Mouse (Mus musculus) neutrophil, adult 5-6 weeks (primary cell): ENCODE measurements around the gene Fbln5. TPM values are rescaled to one million over a fixed set of nuclear protein-coding genes. Genes with fewer than 3 reads are reported as not detected.

Experiments used
- ATAC-seq: fragments of 151-379, 151-347 bp; 2 replicates; pipeline ENCODE4 v1.8.0; 2017; ENCODE audit warnings: mild to moderate bottlenecking, moderate TSS enrichment; ENCODE audit not compliant: insufficient number of reproducible peaks, poor library complexity, low FRiP score, severe bottlenecking; ENCODE audit errors: extremely low read depth
- total RNA-seq: library from RNA; stranded (forward); fragments of 200-1000 nt; gene quantifications from 2 replicates; pipeline ENCODE4 v1.2.3, GENCODE M21; 2017

Fbln5 gene
- total RNA-seq, result not detected in 2 replicates

DNA sequence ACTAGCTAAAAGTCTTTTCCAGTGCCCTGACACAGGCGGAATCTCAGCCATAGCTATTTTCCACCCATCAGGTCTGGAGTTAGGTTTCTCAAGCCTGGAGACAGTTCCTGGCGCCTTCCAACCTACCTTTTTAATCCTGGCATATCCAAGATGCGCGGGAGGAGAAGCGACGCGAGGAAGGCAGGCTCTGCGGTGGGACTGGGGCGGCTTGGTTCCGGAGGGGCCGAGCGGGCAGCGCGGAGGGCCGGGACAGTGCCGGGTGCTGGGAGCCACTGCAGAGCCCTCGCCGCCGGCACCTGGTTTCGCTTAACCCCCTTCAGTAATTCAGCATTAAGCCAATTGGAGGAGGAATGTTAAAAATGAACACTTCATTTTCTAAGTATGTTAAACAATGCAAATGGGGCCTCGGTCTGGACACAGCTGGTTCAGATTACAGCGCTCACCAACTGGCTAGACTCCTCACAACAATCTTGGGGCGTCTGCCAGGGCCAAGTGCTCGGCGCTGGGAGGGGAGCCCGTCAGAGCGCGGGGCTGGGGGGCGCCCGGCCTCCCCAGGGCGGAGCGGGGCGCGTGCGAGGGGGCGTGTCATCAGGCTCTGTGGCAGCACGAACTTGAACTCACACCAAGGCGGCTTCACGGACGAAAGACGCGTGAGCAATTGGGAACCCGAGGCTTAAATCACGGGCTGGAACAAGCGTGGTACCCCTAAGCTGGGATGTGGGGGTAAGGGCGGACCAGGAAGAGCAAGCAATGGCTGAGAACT lies at the start of gene Fbln5:
TSS of gene Fbln5 (minus strand) at position 448 of the 763 bp plus-strand sequence.
- ATAC-seq, result no peak

DNA sequence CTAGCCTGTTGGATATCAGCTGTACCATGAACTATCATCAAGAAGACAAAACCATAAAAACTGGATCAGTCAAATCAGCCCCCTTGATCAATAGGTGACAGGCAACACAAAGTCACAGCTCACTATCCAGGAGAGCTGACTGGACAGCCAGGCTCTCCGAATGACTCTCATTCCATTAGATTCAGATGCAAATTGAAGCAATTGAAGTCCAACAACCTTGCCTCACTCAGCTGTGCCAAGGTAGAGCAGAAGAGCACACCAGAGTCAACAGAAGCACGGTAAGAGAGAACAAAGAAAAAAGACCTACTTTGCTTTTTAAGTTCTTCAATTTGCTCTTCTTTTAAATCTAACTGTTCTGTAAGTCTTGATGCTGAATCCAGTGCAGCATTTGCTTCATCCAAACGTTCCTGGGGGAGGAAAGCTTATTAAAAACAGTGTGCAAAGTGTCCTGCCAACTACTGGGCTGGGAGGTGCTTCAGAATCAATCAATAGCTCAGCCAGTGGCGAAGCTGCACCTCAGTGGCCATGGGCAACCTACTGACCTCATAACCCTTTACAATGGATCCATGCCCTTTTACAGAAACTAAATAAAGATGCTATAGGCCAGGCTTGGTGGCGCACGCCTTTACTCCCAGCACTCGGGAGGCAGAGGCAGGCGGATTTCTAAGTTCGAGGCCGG lies 43.6 kb upstream of the Fbln5 start:
- ATAC-seq, result no peak

DNA sequence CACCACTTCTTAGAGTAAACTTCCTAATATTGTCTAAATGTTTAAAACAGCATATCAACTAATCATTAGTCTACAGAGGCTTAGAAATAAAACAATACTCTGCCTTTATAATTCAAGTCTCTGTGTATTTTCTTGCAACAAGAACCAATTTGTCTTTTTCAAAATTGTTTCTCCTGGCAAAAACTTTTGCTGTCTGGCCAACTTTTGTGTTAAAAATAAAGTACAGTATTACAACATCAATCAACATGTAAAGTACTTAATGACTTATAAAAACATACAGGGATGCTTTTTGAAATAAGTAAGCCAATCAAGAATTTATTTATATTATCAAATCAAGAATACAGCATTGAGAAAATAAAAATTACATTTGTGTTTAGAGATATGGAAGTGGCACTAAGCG lies 41.4 kb upstream of the Fbln5 start:
- ATAC-seq, result no peak

DNA sequence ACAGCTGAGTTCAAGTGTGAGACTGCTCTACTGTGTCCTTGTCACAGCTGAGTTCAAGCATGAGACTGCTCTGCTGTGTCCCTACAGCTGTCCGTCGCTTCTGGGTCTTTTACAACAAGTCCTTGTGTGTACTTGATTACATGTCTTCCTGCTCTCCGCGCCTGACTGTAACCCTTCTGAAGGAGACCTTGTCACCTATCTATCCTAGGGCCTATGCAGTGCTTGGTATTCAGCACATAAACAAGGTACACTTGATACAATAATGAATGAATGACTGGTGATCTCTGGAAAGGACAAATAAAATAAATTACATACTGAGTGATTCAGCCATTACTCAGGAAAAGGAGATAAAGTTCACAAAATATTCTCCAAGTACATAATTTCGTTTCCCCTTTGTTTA lies 39.2 kb upstream of the Fbln5 start:
- ATAC-seq, result no peak

DNA sequence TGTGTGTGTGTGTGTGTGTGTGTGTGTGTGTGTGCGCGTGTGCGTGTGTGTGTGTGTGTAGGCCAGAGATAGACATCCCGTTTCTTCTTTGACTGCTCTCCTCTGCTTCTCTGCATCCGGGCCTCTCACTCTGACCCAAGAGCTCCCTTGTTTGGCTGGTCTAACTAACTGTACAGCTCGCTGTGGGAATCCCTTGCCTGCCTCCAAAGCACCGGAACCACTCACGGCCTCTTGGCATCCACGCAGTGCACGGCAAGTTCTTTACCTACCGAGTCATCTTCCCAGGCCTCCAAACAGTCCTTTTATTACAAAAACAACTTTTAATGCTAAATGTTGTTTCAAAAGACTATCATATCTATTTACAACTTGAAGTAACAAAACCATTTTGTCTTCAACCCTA lies 35.5 kb upstream of the Fbln5 start:
- no peak for ATAC-seq

DNA sequence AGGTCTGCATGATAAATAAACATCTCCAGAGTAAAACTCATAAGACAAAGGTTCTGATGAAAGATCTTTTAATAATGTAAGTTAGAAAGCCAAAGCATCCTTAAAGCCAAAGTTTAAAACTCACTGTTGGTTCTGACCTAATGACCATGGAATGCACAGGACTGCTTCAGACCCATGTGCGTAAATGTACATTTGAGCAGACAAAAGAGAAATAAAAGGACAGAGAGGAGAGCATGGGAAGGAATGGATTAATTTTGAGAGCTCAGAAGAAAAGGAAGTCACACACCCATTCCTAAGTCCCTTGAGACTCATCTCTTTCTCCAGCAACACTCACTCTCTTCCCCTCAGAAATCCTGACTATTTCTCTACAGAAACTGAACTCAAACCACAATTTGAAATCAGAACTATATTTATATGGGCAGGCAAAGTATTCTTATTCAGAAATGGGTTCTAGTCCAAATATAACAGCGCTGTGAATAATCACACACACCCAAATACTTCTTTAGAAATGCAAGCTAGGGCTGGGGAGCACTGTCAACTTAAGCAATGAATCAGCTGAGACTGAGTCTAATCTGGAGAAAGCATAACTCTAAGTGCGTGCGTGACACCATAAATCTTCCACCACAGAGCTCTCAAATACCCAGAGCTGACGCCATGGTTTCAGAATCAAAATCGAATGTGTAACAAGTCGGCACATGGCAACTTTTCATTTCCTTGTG lies 33.1 kb upstream of the Fbln5 start:
- no peak for ATAC-seq

DNA sequence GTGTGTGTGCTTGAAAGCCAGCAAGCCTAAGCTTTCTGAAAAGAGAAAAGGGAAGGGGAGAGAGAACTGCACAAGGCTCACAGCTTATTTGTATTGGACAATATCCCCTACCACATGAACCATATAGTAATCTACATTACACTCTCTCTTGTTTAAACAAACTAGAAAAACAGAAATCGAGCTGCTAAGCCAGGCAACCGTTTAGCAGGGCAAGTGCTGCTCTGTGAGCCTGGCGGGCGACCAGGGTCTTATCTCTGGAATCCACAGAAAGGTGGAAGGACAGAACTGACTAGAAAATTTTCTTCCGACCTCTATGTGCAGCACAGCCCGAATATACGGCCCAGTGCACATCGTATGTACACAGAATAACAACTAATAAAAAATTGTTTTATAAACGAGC lies 32.5 kb upstream of the Fbln5 start:
- no peak for ATAC-seq

DNA sequence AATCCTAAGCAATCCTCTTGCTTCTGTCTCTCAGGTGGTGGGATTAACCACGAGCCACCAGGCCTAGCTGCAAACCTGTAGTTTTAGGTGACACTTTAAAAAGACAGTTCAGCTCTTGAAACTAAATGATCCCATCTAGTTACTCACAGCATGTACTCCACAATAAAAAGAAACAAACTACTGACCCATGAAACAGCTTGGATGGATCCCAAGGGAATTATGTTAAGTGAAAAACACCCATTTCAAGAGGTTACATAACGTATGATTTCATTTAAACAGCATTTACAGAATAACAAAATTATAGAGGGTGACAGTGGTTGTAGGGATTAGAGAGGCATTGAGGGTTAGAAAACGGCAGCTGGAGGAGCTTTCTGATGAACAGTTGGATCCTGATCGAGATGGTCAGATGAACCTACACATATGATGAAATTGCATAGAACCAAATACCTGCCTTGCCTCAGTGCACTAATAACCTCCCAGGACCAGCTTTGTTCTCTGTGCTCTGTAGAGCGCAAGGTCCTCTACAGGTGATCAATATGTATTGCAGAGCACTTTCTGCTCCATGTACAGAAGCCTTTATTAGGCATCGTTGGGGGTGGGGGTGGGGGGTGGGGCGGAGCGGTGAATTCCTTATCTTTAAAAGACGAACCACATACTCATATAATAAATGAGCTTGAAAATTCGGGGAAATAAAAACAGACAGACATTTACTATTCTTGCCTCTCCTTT lies 17.9 kb upstream of the Fbln5 start:
- no peak for ATAC-seq

DNA sequence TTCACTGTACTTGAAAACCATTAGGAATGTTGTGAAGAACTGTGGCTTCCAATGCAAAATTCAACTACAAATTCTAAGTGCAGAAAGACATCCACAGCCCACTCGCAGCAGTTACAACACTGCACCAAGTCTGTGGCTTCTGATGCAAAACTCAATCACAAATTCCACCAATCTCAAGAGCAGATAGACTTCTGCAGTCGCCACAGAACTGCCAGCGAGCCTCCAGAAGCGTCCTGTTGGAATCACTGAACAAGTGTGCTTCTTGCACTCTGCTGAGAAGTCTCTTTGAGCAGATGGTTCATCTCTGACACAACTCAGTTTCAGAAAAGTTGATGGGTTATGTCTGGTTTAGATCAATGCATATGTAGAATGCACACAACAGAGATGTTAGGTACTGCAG lies 15.9 kb upstream of the Fbln5 start:
- no peak for ATAC-seq

DNA sequence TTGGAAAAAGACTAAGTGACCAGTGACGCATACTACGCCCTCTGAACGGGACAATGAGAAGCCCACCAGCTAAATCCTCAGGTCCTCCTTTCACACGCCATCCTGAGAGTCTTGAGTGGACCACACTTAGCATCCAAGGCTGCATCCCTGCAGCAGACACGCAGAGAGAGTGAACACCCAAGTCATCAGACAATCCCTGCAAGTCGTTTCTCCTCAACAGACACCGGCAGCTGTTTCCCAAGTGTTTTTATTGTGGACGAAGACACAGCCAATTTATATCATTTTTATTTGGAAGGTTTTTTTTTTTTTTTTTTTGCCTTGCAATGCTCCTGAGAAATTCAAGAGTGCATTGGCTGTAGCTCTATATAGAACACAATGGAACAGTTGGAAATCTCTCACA lies 14.9 kb upstream of the Fbln5 start:
- no peak for ATAC-seq

DNA sequence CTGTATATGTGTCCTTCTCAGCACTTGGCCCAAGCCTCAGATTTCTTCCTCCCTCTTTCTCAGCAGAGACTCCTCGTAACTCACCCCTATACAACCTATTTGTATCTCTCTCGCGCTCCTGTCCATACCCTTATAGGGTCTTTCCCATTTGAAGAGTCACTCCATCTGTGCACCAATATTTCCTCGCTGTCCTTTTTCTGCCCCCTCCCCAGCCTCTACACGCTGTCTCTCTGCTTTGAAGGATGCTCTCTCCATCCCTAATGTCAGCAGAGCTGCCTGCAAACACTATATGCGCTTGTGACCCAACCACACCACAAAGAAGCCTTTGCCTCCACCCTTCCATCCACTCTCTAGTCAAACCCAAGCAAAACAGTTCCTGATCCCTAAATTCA lies 14.3 kb upstream of the Fbln5 start:
- ATAC-seq, result no peak

DNA sequence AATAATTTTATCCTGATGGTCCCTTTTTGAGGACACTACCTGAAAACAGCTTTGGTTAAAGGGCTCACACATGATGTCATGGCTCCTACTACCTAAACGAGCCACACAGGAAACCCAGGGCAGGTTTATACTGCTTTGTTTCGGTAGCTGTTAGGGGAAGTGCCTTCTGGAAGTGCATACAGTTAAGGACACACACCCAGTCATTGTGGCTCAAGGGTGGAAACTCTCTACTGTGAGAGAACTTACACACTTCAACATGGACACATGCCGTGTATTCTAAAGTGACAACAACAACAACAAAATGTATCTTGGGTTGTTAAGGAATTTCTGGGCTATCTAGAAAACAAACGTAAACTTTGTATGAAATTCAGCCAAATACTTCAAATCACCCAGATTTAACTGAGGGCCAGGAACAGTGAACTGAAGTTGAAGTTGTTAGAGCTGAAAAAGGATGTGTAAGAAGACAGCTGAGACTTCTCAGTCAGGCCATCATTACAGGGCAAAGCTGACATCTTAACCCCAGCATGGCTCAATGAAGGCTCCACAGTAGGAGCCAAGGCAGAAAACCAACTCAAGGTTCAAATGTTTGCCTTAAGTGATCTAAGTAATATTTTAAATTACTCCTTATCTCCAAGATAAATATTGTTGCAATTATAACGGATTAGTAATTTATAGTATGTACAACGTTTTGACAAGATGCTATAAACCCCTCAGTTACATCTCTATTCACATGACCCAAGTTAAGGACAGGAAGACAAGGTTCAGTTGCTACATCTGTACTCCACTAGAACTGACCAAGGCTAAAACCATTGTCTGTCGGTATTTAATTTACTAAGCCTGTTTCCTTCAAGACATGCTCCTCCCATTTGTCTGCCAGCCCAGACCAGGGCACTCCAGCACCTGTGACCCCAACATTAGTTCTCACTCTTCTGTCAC lies 13.6 kb upstream of the Fbln5 start:
- no peak for ATAC-seq

DNA sequence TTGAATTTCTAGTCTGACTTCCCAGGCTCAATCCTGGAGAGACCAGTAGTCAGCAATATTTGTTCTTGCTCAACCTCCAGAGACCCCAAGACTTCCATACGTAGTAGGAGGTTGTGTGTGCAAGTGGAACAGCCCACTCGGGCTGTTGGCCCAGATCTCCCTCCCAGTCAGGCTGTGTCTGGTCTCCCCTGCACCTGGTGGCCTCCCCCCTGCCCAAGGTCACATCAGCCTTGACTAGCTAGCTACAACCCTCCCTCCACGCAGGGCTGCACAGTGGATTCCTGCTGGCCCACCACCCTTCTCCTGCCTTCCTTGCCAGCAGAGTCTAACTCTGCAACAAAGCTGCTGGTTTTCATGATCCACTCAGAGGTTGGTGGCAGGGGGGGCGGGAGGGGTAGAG lies 12.4 kb upstream of the Fbln5 start:
- ATAC-seq, result no peak

DNA sequence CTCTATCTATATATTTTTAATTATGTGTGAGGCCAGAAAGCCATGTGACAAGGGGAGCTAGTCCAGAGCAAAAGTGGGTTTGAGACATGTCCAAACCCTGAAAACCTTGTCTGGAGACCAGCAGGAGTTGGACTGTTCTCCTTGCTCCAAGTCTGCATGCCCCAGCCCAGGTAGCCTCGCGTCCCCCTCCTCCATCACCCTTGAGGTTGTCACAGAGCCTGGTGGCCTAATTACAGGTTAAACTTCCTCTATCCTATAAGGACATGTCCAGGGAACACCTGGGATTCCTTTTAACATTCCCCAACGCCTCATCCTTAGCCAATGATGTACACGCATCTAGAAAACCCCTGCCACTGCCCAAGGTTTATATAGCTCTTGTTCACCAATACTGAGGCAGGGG lies 4.3 kb upstream of the Fbln5 start:
- ATAC-seq, result no peak

DNA sequence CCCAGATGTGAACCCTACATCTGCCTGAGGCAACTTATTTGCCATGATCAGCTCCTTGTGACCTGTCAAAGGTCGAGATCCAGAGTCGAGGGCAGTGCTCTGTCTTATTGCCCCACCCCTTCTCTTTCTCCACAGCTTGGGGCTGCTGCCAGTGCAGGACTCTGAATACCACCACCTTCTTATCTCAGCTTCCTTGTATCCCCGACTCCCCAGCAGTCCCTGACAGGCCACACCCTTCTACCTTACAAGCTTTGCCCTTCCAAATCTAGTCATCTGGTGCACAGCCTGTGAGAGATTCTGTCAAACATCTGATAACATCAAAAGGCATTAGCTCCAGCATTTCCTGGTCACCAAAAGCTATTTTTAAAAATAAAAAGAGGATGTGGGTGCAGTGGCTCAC lies 2.7 kb upstream of the Fbln5 start:
- no peak for ATAC-seq

DNA sequence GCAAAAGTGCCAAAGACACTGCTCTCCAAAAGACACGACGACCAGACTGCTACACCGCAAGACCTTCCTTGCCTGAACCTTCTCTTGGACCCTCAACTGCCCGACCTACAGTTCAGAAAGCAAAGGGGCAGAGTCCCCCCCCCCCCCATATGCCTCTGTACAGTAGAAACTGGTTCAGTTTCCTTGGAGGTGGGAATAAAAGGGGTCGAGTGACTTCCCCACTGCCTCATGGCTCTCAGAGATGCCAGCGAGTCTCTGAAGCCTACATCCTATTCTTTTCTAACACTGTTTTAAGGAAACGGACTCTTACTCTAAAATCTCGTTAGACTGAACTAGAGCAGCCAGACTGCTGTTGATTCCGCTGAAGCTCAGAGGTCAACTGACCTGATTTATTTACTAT lies 715 bp upstream of the Fbln5 start:
- no peak for ATAC-seq

DNA sequence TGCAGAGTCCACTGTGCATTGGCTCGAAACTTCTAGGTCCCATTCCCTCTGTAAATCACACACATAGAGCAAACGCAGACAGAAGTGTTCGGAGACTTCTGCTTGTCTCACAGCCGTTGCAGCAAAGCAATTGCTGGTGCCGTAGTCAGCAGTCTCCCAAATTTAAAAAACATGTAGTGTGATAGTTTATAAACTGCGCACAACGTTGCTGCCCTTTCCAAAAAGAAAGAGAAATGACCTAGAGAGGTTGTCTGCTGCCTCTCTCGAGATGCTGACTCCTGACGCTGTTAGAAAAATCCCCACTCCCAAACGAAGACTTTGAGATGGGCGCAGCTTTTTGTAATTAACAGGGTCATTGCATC lies 628 bp downstream of the Fbln5 start:
- no peak for ATAC-seq

DNA sequence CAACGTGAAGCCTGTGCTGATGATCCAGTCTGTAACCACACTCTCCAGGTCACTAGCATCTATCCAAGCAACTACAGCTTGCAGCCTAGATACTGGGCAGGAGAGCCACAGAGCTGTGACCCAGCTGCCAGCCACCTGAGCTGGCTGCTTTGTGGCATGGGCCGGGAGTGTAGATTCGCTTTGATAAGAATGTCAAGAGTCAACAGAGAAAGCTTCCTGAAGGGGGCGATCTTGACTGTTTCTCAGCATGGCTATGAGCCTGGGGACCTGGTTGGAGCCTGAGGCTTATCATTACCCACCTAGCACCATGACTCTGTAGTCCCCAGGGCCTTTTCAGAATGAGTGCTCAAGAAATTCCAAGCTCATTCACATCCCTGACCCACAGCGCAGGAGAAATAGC lies 2.0 kb downstream of the Fbln5 start:
- no peak for ATAC-seq

DNA sequence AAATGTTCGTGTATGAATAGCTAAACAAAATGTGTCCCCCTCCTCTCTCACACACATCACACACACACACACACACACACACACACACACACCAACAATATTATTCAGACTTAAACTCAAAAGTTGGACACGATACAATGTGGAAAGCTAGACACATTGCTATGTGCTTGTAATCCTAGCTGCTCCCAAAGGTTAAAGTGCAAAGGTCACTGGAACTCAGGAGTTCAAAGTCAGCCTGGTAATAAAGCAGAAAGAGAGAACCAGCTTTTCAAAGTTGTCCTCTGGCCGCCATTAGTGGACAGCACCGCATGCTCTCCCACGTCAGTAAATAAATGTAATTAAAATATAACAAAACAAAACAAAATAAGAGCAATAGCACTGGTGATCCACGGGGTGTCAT lies 3.1 kb downstream of the Fbln5 start:
- ATAC-seq, result no peak
